Mouse (Mus musculus) activated CD4-positive, CD25-positive, alpha-beta regulatory T cell, adult 4 months (primary cell): ENCODE measurements around the gene Flna. TPM values are rescaled to one million over a fixed set of nuclear protein-coding genes. Genes with fewer than 3 reads are reported as not detected.
A peak's percentile ranks its signal among the peaks of the same experiment; 100 is the strongest.
"Not testable (repeated sequence)": the region's sequence is repeated elsewhere in the genome, so short reads cannot be mapped to it uniquely, and the experiment has no call there.

Experiments used
- ATAC-seq: one replicate; pipeline ENCODE4 v1.8.0; 2017
- polyA plus RNA-seq, 2 experiments: library from polyadenylated mRNA; unstranded; fragments of 100-300 nt; shearing (Covaris generic); gene quantifications; one replicate each; pipeline ENCODE4 v1.2.1; 2017

Gene Flna
- polyA plus RNA-seq, 2 experiments from 2014 or later = 202 to 298 TPM

DNA sequence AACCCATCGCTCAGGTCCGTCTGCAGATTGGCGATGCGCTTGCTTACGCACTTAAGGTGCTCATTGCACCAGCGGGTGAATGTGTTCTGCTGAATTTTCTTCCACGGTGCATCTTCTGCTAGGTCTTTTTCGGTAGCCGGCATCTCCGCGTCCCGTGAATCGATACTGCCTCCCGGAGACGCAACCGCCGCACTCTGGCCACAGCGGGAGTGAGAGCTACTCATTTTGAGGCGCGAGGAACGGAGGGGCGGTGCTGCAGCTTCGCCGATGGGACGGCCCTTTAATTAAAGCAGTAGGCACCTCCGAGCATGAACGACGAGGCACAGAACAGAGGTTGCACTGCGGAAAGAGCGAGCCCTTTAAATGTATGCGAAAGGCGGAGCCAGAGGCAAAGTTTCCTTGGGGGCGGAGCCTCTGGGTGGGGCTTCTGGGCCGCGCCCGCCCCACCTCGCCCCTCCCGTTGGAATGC is 3.4 kb downstream of the Flna start:
- peak; percentile 58 for ATAC-seq

GRCm38 (mm10) chrX:74245687-74246086 is 3.9 kb downstream of the Flna start:
- peak; percentile 38 for ATAC-seq

DNA sequence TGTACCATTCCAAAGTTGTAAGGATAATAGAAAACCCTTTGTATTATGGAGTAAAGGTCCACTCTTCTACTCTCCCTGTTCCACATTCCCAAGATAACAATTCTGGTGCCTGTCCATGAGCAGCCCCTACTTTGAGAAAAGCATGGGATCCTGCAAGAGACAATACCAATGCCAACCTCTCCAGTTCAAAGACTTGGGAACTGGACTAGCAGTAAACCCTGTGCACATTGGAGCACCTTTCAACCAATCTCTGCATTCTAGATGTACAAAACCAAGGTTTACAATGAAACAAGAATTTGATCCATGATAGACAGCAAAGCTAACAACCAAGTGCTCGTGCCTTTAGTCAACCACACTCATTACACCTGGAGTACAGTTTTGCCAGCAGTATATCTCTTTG is 4.5 kb downstream of the Flna start:
- no peak for ATAC-seq

DNA sequence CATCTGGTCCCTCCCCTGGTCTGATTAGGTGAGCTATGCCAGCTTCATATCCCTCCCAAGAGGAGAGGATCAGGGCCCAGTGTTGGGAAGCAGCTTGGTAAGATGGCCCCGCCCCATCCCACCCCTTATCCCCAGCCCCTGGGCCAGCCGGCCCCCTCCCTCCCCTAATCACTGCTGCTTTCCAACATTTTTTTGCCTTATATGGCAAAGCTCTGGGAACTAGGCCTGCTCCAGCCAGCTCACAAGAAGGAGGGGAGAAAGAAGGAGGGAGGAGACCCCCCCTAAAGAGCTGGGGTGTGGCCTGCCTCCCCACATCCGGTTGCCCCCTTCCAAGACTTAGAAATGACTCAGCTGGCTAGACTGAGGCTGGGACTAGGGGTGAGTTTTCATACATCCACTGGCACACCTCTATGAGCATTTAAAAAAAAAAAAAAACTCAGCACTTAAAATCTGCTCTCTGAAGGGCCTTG is 5.0 kb downstream of the Flna start:
- no peak for ATAC-seq

- ATAC-seq = peak; percentile 69
Observed at GRCm38 (mm10) chrX:74243807-74244206, 5.8 kb downstream of the Flna start.

DNA sequence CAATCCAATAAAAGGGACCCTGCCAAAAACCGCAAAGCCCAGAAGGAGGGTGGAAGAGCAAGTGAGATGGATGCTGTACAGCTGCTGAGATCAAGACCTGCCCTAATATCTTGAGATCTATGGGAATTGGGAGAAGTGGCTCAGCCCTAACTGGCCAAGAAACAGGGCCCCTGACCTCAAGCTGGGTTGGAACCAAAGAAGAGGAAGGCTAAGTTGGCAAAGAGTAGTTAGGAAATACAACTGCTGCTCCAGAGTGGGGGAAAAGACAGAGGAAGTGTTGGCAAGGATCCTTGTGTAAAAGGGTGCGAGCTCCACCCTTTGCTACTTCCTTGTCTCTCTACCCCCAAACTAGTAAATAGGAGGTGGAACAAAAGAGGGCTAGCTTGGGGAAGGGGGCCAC is 6.2 kb downstream of the Flna start:
- ATAC-seq = no peak

GRCm38 (mm10) chrX:74240332-74240731 is 9.3 kb downstream of the Flna start:
- no peak for ATAC-seq

DNA sequence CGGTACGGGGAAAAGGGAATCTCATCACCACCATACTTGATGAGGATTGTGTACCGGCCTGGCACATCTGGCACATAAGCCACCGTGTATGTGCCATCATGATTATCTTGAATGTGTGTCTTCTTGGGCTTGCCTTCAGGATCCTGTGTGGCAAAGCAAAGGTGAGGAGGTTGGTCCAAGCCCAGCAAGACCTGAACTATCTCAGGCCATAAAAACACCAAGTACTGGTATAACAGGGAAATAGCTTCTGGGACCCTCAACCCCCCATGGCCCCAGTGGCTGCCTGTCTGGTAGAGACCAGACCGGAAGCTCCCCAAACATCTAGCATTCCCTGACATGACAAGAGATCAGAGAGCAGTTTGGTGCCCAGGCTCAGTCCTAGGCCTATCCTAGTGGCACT is 16.4 kb downstream of the Flna start:
- no peak for ATAC-seq

- ATAC-seq = no peak
Observed at GRCm38 (mm10) chrX:74230038-74230437, 19.6 kb downstream of the Flna start.

DNA sequence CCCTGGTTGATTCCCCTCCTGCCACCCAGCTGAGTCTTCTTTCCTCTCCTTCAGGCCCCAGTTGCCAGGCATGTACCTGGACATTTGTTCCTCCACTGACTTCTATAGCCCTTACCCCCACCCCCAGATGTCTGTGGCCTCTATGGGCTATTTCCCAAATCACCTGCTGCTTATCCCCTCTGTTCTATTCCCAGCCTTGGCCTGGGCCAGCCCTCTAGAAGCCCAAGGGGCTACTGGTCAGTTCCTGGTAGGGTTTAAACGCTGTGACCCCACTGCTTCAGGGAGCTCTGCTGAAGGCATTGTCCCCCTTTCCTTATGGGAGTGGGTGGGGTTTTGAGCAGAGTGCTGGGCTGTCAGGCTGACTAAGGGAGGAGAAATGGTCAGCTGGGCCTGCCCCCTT is 29.5 kb downstream of the Flna start:
- not testable (repeated sequence) for ATAC-seq

GRCm38 (mm10) chrX:74219449-74219848 is 30.2 kb downstream of the Flna start:
- no peak for ATAC-seq

DNA sequence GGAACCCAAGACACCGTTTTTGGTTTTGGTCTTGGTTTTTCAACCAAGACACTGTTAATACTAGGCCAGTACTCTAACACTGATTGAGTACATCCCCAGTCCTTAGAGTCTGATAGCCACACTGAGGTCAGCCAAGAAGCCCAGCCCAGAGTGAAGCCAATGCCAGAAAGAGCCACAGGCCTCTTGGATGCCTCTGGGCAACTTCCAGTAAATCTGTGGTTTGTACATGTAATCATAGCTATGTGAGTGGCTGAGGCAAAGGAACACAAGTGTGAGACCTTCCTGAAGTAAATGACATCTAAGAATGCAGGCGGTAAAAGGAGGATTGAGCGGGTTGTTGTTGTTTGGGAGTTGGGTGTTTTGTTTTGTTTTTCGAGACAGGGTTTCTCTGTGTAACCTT is 31.1 kb downstream of the Flna start:
- ATAC-seq = no peak

DNA sequence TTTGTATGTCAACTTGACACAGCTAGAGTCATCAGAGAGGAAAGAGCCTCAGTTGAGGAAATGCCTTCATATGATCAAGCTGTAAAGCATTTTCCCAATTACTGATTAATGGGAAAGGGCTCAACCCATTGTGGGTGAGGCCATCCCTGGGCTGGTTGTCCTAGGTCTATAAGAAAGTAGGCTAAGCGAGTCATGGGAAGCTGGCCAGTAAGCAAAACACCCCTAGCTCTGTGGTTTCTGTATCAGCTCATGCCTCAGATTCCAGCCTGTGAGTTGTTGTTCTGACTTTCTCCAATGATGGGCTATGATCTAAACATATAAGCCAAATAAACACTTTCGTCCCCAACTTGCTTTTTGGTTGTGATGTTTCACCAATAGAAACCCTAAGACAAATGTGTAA is 46.1 kb downstream of the Flna start:
- ATAC-seq = no peak

- ATAC-seq = no peak
Observed at GRCm38 (mm10) chrX:74176959-74177358, 72.7 kb downstream of the Flna start, which contains the start of gene Tktl1. Gene Tktl1, plus strand, starts transcription at chrX:74177259.

Other genes starting within 250 kb of the Flna start
- 10 to 100 TPM; 22.5 to 26.5 TPM for gene Irak1, start 225.9 kb downstream of the Flna start, polyA plus RNA-seq
- gene Opn1mw, start 122.4 kb downstream of the Flna start, polyA plus RNA-seq = not detected
- gene Mecp2, start 114.5 kb downstream of the Flna start, polyA plus RNA-seq = 10 to 100 TPM; 16.3 to 18.2 TPM
- gene Tex28, start 82.0 kb downstream of the Flna start, polyA plus RNA-seq = not detected
- 1 to 10 TPM; 2.6 to 4.5 TPM for gene Tktl1, start 72.6 kb downstream of the Flna start, polyA plus RNA-seq
- 10 to 100 TPM; 47.0 to 48.0 TPM for gene Emd, start 4.9 kb upstream of the Flna start, polyA plus RNA-seq
- 1,000 to 10,000 TPM in 1 of 2 experiments, 100 to 1,000 TPM in 1; 640 to 1,689 TPM for gene Rpl10, start 21.0 kb upstream of the Flna start, polyA plus RNA-seq
- gene Taz, start 32.1 kb upstream of the Flna start, polyA plus RNA-seq = 10 to 100 TPM; 42.1 to 51.3 TPM
- 10 to 100 TPM; 16.6 to 18.5 TPM for gene Dnase1l1, start 32.5 kb upstream of the Flna start, polyA plus RNA-seq
- 100 to 1,000 TPM; 139 to 153 TPM for gene Atp6ap1, start 47.3 kb upstream of the Flna start, polyA plus RNA-seq
- 100 to 1,000 TPM; 176 to 227 TPM for gene Gdi1, start 55.2 kb upstream of the Flna start, polyA plus RNA-seq
- gene Fam50a, start 63.2 kb upstream of the Flna start, polyA plus RNA-seq = 10 to 100 TPM; 63.2 to 71.0 TPM
- 1 to 10 TPM in 1 of 2 experiments, under 1 TPM in 1; 0.74 to 2.5 TPM for gene Plxna3, start 79.2 kb upstream of the Flna start, polyA plus RNA-seq
- gene Lage3, start 103.8 kb upstream of the Flna start, polyA plus RNA-seq = 10 to 100 TPM; 70.4 to 87.6 TPM
- 10 to 100 TPM; 57.4 to 70.9 TPM for gene Ubl4a, start 123.4 kb upstream of the Flna start, polyA plus RNA-seq
- 10 to 100 TPM; 22.4 to 34.2 TPM for gene Slc10a3, start 123.5 kb upstream of the Flna start, polyA plus RNA-seq
- 10 to 100 TPM; 17.6 to 27.2 TPM for gene Fam3a, start 143.5 kb upstream of the Flna start, polyA plus RNA-seq
- gene Ikbkg, start 143.5 kb upstream of the Flna start, polyA plus RNA-seq = 10 to 100 TPM; 35.4 to 38.5 TPM
- 10 to 100 TPM; 31.7 to 37.7 TPM for gene G6pdx, start 179.4 kb upstream of the Flna start, polyA plus RNA-seq
- not detected for gene Gm6880, start 231.6 kb upstream of the Flna start, polyA plus RNA-seq